Mouse (Mus musculus) liver, embryonic 16.5 days (tissue): ENCODE results near the gene Glod4. TPM values are rescaled to one million over a fixed set of nuclear protein-coding genes. Genes with fewer than 3 reads are reported as not detected.

ENCODE experiments used
- ATAC-seq: fragments of 200-750 bp; cut with Nextera tagmentation; 2 replicates; pipeline ENCODE4 v1.8.0; 2017; ENCODE audit warnings: low read depth, mild to moderate bottlenecking, moderate number of reproducible peaks, moderate library complexity
- H3K27ac ChIP-seq: fragments of 300-500 bp; sonication (generic); 2 replicates; pipeline ENCODE4 v1.5.1; 2014; ENCODE audit warnings: mild to moderate bottlenecking, low read length
- H3K27me3 ChIP-seq: fragments of 300-500 bp; sonication (generic); 2 replicates; pipeline ENCODE4 v1.6.1; 2014; ENCODE audit warnings: low read depth, low read length, mixed read lengths; ENCODE audit not compliant: control insufficient read depth, insufficient read depth
- H3K36me3 ChIP-seq: fragments of 300-500 bp; sonication (generic); 2 replicates; pipeline ENCODE4 v1.6.1; 2014; ENCODE audit warnings: mild to moderate bottlenecking; ENCODE audit not compliant: control insufficient read depth, insufficient read depth
- H3K4me1 ChIP-seq: fragments of 300-500 bp; sonication (generic); 2 replicates; pipeline ENCODE4 v1.6.1; 2014; ENCODE audit warnings: low read depth, low read length, mixed read lengths; ENCODE audit not compliant: control insufficient read depth
- H3K4me2 ChIP-seq: fragments of 300-500 bp; sonication (generic); 2 replicates; pipeline ENCODE4 v1.6.1; 2014; ENCODE audit warnings: low read depth, low read length, mixed read lengths
- H3K4me3 ChIP-seq: fragments of 300-500 bp; sonication (generic); 2 replicates; pipeline ENCODE4 v1.5.1; 2014; ENCODE audit warnings: low read depth, mild to moderate bottlenecking, low read length
- H3K9ac ChIP-seq: fragments of 300-500 bp; sonication (generic); 2 replicates; pipeline ENCODE4 v1.6.1; 2014; ENCODE audit warnings: low read depth, low read length
- H3K9me3 ChIP-seq: fragments of 300-500 bp; sonication (generic); replicated peaks from 2 replicates; pipeline ENCODE4 v1.6.1; 2016; ENCODE audit warnings: low read length; ENCODE audit not compliant: control insufficient read depth
- WGBS: fragments of 180-500 bp; shearing (Covaris S2); extraction: QIAGEN DNeasy Blood & Tissue Kit; methylation state at CpG from one replicate; pipeline ENCODE4 v1.1.7; 2014; ENCODE audit not compliant: insufficient replicate concordance; 5-methylcytosine and 5-hydroxymethylcytosine counted together
- polyA plus RNA-seq: library from polyadenylated mRNA; unstranded; fragments of >200 nt; fragmentation: Nextera tagmentation; extraction: Ambion mirVana; gene quantifications from 2 replicates; pipeline ENCODE4 v1.2.1, GENCODE M21; 2015

The Glod4 gene
- polyA plus RNA-seq, 1 experiment from 2014 or later = 47.4 TPM

DNA sequence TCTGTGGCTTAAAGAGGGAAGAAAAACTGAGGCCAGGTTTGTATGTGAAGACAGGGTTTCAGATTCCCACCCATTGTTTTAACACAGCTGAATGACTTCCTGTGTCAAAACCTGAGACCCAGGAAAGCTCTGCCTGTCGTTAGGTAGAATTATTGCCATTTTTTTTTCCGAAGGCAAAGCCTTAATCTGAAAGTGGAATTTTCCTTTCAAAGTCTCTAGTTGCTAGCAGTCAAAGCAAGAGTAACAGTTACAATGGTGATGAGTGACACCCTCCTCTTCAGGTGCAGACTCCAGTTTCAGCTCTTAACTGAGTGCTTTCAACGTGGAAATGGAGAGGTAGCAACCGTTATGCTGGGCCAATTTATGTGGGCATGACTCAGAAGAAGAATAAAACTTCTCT, 92.5 kb downstream of the Glod4 start:
- Histone ChIP-seq H3K4me1 (no peaks in the 10 kb centered on the region), H3K36me3 (no peaks in the 10 kb centered on the region), H3K4me2 (no peak overlapping the region), H3K9me3 (no peaks in the 10 kb centered on the region), H3K4me3 (no peak overlapping the region), H3K27ac (no peak overlapping the region), H3K27me3 (no peaks in the 10 kb centered on the region), H3K9ac (no peak overlapping the region)
- no peak for ATAC-seq
- 49% methylated on average over 4 of the region's 4 CpGs for WGBS

GRCm38 (mm10) chr11:76148055-76149008, 95.2 kb downstream of the Glod4 start:
- no peaks in the 10 kb centered on the region for H3K4me1 ChIP-seq
- ATAC-seq = no peak
- 75% methylated on average over 8 of the region's 8 CpGs for WGBS
- H3K36me3 ChIP-seq = no peaks in the 10 kb centered on the region
- no peak overlapping the region for H3K4me2 ChIP-seq
- no peaks in the 10 kb centered on the region for H3K27me3 ChIP-seq
- no peak overlapping the region for H3K4me3 ChIP-seq
- H3K9me3 ChIP-seq = no peaks in the 10 kb centered on the region
- no peak overlapping the region for H3K27ac ChIP-seq
- H3K9ac ChIP-seq = no peak overlapping the region

GRCm38 (mm10) chr11:76146187-76147010, 97.1 kb downstream of the Glod4 start:
- WGBS = 80% methylated on average over 8 of the region's 8 CpGs
- Histone ChIP-seq H3K27me3 (no peaks in the 10 kb centered on the region), H3K4me1 (no peaks in the 10 kb centered on the region), H3K9ac (no peak overlapping the region), H3K36me3 (no peaks in the 10 kb centered on the region), H3K4me3 (no peak overlapping the region), H3K9me3 (no peaks in the 10 kb centered on the region), H3K27ac (no peak overlapping the region), H3K4me2 (no peak overlapping the region)
- ATAC-seq = no peak

DNA sequence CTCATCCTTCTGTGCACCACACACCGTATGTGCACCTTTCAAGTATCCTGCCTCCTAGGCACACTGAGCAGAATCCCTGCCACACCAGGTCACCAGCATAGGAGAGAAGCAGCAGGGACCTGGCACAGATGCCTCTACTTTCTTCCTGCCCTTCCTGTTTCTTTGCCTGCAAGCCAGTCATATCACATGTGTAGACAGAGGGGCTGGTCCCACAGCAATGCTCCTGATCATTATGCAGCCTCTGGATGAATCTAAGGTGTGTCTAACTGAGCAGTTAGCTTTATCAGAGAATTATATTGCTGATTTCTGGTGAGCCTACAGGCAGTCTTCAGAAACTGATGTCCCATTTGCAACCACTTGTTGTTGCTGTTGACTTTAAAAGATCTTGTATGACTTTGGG, 98.4 kb downstream of the Glod4 start:
- H3K27ac ChIP-seq = no peak overlapping the region
- H3K4me1 ChIP-seq = no peaks in the 10 kb centered on the region
- 75% methylated on average over 1 of the region's 1 CpGs for WGBS
- no peak overlapping the region for H3K9ac ChIP-seq
- no peaks in the 10 kb centered on the region for H3K36me3 ChIP-seq
- no peak for ATAC-seq
- no peak overlapping the region for H3K4me2 ChIP-seq
- H3K27me3 ChIP-seq = no peaks in the 10 kb centered on the region
- H3K9me3 ChIP-seq = no peaks in the 10 kb centered on the region
- no peak overlapping the region for H3K4me3 ChIP-seq

DNA sequence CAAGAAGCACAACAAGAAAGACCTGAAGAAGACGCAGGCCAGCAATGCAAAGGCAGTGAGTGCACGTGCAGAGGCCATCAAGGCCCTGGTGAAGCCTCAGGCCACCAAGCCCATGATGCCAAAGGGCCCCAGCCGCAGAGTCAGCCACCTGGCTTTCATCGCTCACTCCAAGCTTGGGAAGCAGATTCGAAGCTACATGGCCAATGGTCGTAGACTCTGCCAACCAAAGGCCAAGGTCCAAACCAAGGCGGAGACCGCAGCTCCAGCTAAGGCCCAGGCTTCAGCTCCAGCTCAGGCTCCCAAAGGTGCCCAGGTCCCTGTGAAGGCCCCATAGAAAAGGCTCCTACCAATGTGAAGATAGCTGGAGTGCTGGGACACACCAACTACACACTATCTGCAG, 99.1 kb downstream of the Glod4 start:
- H3K9me3 ChIP-seq = no peaks in the 10 kb centered on the region

DNA sequence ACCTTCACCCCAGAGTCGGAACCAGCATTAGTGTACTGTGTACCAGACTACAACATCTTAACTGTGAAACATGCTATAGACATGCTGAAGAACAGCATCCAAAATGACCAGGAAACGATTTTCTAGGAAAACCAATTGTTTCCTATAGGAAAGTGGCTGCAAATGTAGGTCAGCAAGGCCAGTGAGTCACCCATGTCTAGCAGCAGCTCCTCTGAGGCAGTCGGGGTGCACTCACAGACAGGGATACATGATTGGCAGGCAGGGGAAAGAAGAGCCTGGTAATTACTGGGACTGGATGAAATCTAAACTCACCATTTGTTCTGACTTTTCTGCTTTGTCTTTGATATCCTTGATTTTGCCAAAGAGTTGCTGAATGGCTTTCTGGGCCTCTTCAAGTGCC, 105.5 kb downstream of the Glod4 start:
- H3K9me3 ChIP-seq = no peaks in the 10 kb centered on the region
- WGBS = 68% methylated on average over 3 of the region's 3 CpGs
- no peak overlapping the region for H3K4me2 ChIP-seq
- H3K4me3 ChIP-seq = no peak overlapping the region
- no peak for ATAC-seq
- no peak overlapping the region for H3K27ac ChIP-seq
- no peaks in the 10 kb centered on the region for H3K4me1 ChIP-seq
- no peaks in the 10 kb centered on the region for H3K27me3 ChIP-seq
- H3K9ac ChIP-seq = no peak overlapping the region
- peaks cover 6% of the 10 kb centered on the region for H3K36me3 ChIP-seq

More for the DNA sequence above, 99.1 kb downstream of the Glod4 start:
- no peak for ATAC-seq
- Histone ChIP-seq H3K9ac (no peak overlapping the region), H3K27me3 (no peaks in the 10 kb centered on the region), H3K36me3 (no peaks in the 10 kb centered on the region), H3K4me2 (no peak overlapping the region), H3K4me3 (no peak overlapping the region), H3K4me1 (no peaks in the 10 kb centered on the region), H3K27ac (no peak overlapping the region)
- 74% methylated on average over 8 of the region's 8 CpGs for WGBS

DNA sequence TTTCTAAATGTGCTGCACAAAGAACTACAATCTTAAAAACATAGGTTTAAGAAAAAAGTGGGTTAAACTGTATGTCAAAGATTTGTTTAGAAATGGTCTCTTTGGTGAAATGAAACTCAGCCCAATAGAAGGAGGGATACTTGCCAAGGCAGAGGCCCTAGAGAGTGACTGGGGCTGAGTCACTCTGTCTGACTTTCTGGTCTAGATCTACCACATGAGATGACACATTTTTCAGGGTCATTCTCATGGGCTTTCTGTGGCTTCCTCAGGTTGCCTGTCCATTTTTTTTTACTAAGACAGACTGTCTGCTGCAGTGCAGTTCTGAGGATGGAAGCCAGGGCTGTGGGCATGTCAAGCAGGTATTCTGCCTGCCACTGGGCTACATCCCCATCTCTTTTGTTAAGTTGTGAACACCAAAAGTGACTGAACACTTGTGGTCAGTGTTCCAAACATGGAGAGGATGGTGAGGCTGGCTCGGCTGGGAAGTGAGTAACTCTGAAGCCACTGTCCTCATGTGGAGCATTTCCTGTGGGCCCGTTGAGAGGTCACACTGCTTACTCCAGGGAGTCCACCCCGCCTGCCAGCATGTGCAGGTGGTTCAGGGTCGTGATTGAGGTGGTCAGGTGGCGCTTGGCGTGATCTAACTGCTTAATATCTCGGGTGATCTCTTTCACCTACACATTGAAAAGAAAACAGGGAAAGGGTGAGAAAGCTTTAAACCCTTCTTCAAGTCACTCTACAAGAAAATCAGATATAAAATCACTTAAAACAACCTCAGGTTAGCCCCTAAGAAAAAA, 107.7 kb downstream of the Glod4 start:
- Histone ChIP-seq H3K27ac (no peak overlapping the region), H3K4me1 (no peaks in the 10 kb centered on the region), H3K4me2 (no peak overlapping the region), H3K9me3 (no peaks in the 10 kb centered on the region), H3K36me3 (peaks cover 6% of the 10 kb centered on the region), H3K4me3 (no peak overlapping the region), H3K27me3 (no peaks in the 10 kb centered on the region), H3K9ac (no peak overlapping the region)
- 59% methylated on average over 7 of the region's 7 CpGs for WGBS
- ATAC-seq = no peak

- Histone ChIP-seq H3K4me1 (no peaks in the 10 kb centered on the region; the same call in 1 of the 2 replicates), H3K27me3 (no peaks in the 10 kb centered on the region), H3K4me3 (no peak overlapping the region), H3K27ac (no peak overlapping the region), H3K4me2 (no peak overlapping the region), H3K36me3 (peaks cover 3% of the 10 kb centered on the region; the same call in 1 of the 2 replicates), H3K9ac (no peak overlapping the region), H3K9me3 (no peaks in the 10 kb centered on the region)
- no peak for ATAC-seq
- 46% methylated on average over 5 of the region's 5 CpGs for WGBS
These were observed 112.7 kb downstream of the Glod4 start for GRCm38 (mm10) chr11:76130859-76131258.
